Mouse (Mus musculus) monocyte, adult 5-6 weeks (primary cell): ENCODE results near the gene Six4. TPM values are rescaled to one million over a fixed set of nuclear protein-coding genes. Genes with fewer than 3 reads are reported as not detected.
"Not testable (repeated sequence)": the region's sequence is repeated elsewhere in the genome, so short reads cannot be mapped to it uniquely, and the experiment has no call there.

Source experiments
- ATAC-seq: fragments of 153-309, 156-312 bp; replicated peaks from 2 replicates; pipeline ENCODE4 v1.8.0; 2017; ENCODE audit warnings: mild to moderate bottlenecking; ENCODE audit not compliant: low TSS enrichment, insufficient number of reproducible peaks, severe bottlenecking, poor library complexity, low FRiP score
- total RNA-seq: library from RNA; stranded (forward); fragments of 200-1000, 200-491, 200-594 nt; gene quantifications from 3 replicates; pipeline ENCODE4 v1.2.3, GENCODE M21; 2017

Gene Six4
- total RNA-seq: not detected in 3 replicates

GRCm38 (mm10) chr12:73113196-73113595 lies at the start of gene Six4:
Gene Six4 (minus strand): TSS chr12:73113456.
- no peak for ATAC-seq

GRCm38 (mm10) chr12:73162408-73163181 lies 49.3 kb upstream of the Six4 start:
- ATAC-seq: no peak

GRCm38 (mm10) chr12:73160341-73160740 lies 47.1 kb upstream of the Six4 start:
- ATAC-seq: no peak

GRCm38 (mm10) chr12:73154150-73154549 lies 40.9 kb upstream of the Six4 start:
- no peak for ATAC-seq

GRCm38 (mm10) chr12:73151038-73151437 lies 37.8 kb upstream of the Six4 start:
- ATAC-seq: not testable (repeated sequence)

- no peak for ATAC-seq
Observed at GRCm38 (mm10) chr12:73147236-73147635, 34.0 kb upstream of the Six4 start.

- no peak for ATAC-seq
Observed at GRCm38 (mm10) chr12:73140732-73141131, 27.5 kb upstream of the Six4 start.

GRCm38 (mm10) chr12:73125250-73125649 lies 12.0 kb upstream of the Six4 start:
- no peak for ATAC-seq

GRCm38 (mm10) chr12:73123093-73124041 lies 10.1 kb upstream of the Six4 start, which contains the start of gene Mnat1:
Gene Mnat1 (plus strand): TSS chr12:73123717.
- peak; percentile 84 for ATAC-seq

- ATAC-seq: no peak
Observed at GRCm38 (mm10) chr12:73112326-73113087, 749 bp downstream of the Six4 start.

- ATAC-seq: no peak
Observed at GRCm38 (mm10) chr12:73111561-73112325, 1.5 kb downstream of the Six4 start.

- no peak for ATAC-seq
Observed at GRCm38 (mm10) chr12:73110431-73111111, 2.7 kb downstream of the Six4 start.

GRCm38 (mm10) chr12:73107821-73108220 lies 5.4 kb downstream of the Six4 start:
- ATAC-seq: no peak

- no peak for ATAC-seq
Observed at GRCm38 (mm10) chr12:73103713-73104112, 9.5 kb downstream of the Six4 start.

- ATAC-seq: no peak
Observed at GRCm38 (mm10) chr12:73098593-73098992, 14.7 kb downstream of the Six4 start.

GRCm38 (mm10) chr12:73096177-73096576 lies 17.1 kb downstream of the Six4 start:
- not testable (repeated sequence) for ATAC-seq

GRCm38 (mm10) chr12:73094605-73095004 lies 18.7 kb downstream of the Six4 start:
- ATAC-seq: no peak

- ATAC-seq: no peak
Observed at GRCm38 (mm10) chr12:73094189-73094588, 19.1 kb downstream of the Six4 start.
